Mouse (Mus musculus): ENCODE results near the gene Sdr9c7.

GRCm38 (mm10) chr10:127951390-127951789 lies 53.1 kb downstream of the Sdr9c7 start:
- no peak for TF ChIP-seq CTCF (IDR thresholded peaks at IDR 0.05; ENCODE audit: low read depth)
- TF ChIP-seq EP300 (IDR thresholded peaks at IDR 0.05; ENCODE audit: low read depth), result no peak
